Mouse (Mus musculus): Measurements from ENCODE around the gene 1810013L24Rik. TPM values are rescaled to one million over a fixed set of nuclear protein-coding genes. Genes with fewer than 3 reads are reported as not detected.
A peak's percentile ranks its signal among the peaks of the same experiment; 100 is the strongest.

1810013L24Rik gene
- polyA plus RNA-seq (2014; fragmentation: Nextera tagmentation; extraction: Ambion mirVana): 17.2 and 19.0 TPM in 2 replicates

GRCm38 (mm10) chr16:8829564-8830359 is at the start of gene 1810013L24Rik:
Gene 1810013L24Rik, plus strand, starts transcription at chr16:8830100.
- no peaks in the 10 kb centered on the region for H3K9me3 ChIP-seq (ENCODE audit: control insufficient read depth, low read length)
- WGBS: under 1% methylated on average over 80 of the region's 80 CpGs
- peak; percentile 97 for ATAC-seq (ENCODE audit: low FRiP score, low TSS enrichment)
- H3K4me1 ChIP-seq (ENCODE audit: control insufficient read depth, insufficient read depth, low read length): peaks cover 10% of the 10 kb centered on the region; the same call in 1 of the 2 replicates
- H3K27ac ChIP-seq (ENCODE audit: low read depth, low read length): peak within 1 kb of the TSS; percentile 95
- peak within 1 kb of the TSS; percentile 91 for H3K4me2 ChIP-seq (replicated peaks; ENCODE audit: low read depth, low read length)
- H3K9ac ChIP-seq (ENCODE audit: low read depth, low read length): peak within 1 kb of the TSS; percentile 99
- H3K36me3 ChIP-seq (ENCODE audit: control insufficient read depth, insufficient read depth, low read length): peaks cover 18% of the 10 kb centered on the region; the same call in 1 of the 2 replicates
- peak within 1 kb of the TSS; percentile 100 for H3K4me3 ChIP-seq (ENCODE audit: low read length)
- no peaks in the 10 kb centered on the region for H3K27me3 ChIP-seq (ENCODE audit: control insufficient read depth, insufficient read depth, low read length)

GRCm38 (mm10) chr16:8780187-8780586 is 49.7 kb upstream of the 1810013L24Rik start:
- 84% methylated on average over 3 of the region's 3 CpGs for WGBS
- no peak for ATAC-seq (ENCODE audit: low FRiP score, low TSS enrichment)

GRCm38 (mm10) chr16:8781191-8781590 is 48.7 kb upstream of the 1810013L24Rik start:
- Histone ChIP-seq H3K4me1 (ENCODE audit: control insufficient read depth, insufficient read depth, low read length) (no peaks in the 10 kb centered on the region), H3K9me3 (ENCODE audit: control insufficient read depth, low read length) (no peaks in the 10 kb centered on the region), H3K4me2 (replicated peaks; ENCODE audit: low read depth, low read length) (no peak overlapping the region), H3K4me3 (ENCODE audit: low read length) (no peak overlapping the region), H3K27ac (ENCODE audit: low read depth, low read length) (no peak overlapping the region), H3K9ac (ENCODE audit: low read depth, low read length) (no peak overlapping the region), H3K36me3 (ENCODE audit: control insufficient read depth, insufficient read depth, low read length) (no peaks in the 10 kb centered on the region), H3K27me3 (ENCODE audit: control insufficient read depth, insufficient read depth, low read length) (no peaks in the 10 kb centered on the region)
- 72% methylated on average over 6 of the region's 6 CpGs for WGBS
- ATAC-seq (ENCODE audit: low FRiP score, low TSS enrichment): no peak

More at GRCm38 (mm10) chr16:8780187-8780586, 49.7 kb upstream of the 1810013L24Rik start:
- Histone ChIP-seq H3K36me3 (ENCODE audit: control insufficient read depth, insufficient read depth, low read length) (no peaks in the 10 kb centered on the region), H3K4me2 (replicated peaks; ENCODE audit: low read depth, low read length) (no peak overlapping the region), H3K4me1 (ENCODE audit: control insufficient read depth, insufficient read depth, low read length) (no peaks in the 10 kb centered on the region), H3K9me3 (ENCODE audit: control insufficient read depth, low read length) (no peaks in the 10 kb centered on the region), H3K27me3 (ENCODE audit: control insufficient read depth, insufficient read depth, low read length) (no peaks in the 10 kb centered on the region), H3K4me3 (ENCODE audit: low read length) (no peak overlapping the region), H3K9ac (ENCODE audit: low read depth, low read length) (no peak overlapping the region), H3K27ac (ENCODE audit: low read depth, low read length) (no peak overlapping the region)

DNA sequence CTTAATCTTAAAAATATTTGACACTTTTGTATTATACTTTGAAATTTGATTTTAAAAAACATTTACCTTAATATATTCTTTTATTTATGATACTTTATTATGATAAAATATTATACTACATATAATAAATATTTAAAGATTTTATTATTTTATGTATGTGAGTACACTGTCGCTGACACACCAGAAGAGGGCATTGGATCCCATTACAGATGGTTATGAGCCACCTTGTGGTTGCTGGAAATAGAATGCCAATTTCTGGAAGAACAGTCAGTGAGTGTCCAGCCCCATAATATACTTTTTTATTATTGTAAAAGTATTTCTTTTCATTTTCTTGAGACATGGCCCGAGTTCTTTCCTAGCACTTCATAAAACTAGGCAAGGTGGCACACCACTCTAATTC is 48.2 kb upstream of the 1810013L24Rik start:
- Histone ChIP-seq H3K4me3 (ENCODE audit: low read length) (no peak overlapping the region), H3K4me1 (ENCODE audit: control insufficient read depth, insufficient read depth, low read length) (no peaks in the 10 kb centered on the region), H3K27ac (ENCODE audit: low read depth, low read length) (no peak overlapping the region), H3K36me3 (ENCODE audit: control insufficient read depth, insufficient read depth, low read length) (no peaks in the 10 kb centered on the region), H3K9ac (ENCODE audit: low read depth, low read length) (no peak overlapping the region), H3K9me3 (ENCODE audit: control insufficient read depth, low read length) (no peaks in the 10 kb centered on the region), H3K27me3 (ENCODE audit: control insufficient read depth, insufficient read depth, low read length) (no peaks in the 10 kb centered on the region), H3K4me2 (replicated peaks; ENCODE audit: low read depth, low read length) (no peak overlapping the region)
- WGBS: 93% methylated on average over 2 of the region's 2 CpGs
- ATAC-seq (ENCODE audit: low FRiP score, low TSS enrichment): no peak

- Histone ChIP-seq H3K4me3 (ENCODE audit: low read length) (no peak overlapping the region), H3K9me3 (ENCODE audit: control insufficient read depth, low read length) (no peaks in the 10 kb centered on the region), H3K4me2 (replicated peaks; ENCODE audit: low read depth, low read length) (no peak overlapping the region), H3K4me1 (ENCODE audit: control insufficient read depth, insufficient read depth, low read length) (no peaks in the 10 kb centered on the region), H3K9ac (ENCODE audit: low read depth, low read length) (no peak overlapping the region), H3K27ac (ENCODE audit: low read depth, low read length) (no peak overlapping the region), H3K36me3 (ENCODE audit: control insufficient read depth, insufficient read depth, low read length) (no peaks in the 10 kb centered on the region), H3K27me3 (ENCODE audit: control insufficient read depth, insufficient read depth, low read length) (no peaks in the 10 kb centered on the region)
- WGBS: 88% methylated on average over 16 of the region's 16 CpGs
- ATAC-seq (ENCODE audit: low FRiP score, low TSS enrichment): no peak
These were observed 46.5 kb upstream of the 1810013L24Rik start for GRCm38 (mm10) chr16:8783198-8783913.

DNA sequence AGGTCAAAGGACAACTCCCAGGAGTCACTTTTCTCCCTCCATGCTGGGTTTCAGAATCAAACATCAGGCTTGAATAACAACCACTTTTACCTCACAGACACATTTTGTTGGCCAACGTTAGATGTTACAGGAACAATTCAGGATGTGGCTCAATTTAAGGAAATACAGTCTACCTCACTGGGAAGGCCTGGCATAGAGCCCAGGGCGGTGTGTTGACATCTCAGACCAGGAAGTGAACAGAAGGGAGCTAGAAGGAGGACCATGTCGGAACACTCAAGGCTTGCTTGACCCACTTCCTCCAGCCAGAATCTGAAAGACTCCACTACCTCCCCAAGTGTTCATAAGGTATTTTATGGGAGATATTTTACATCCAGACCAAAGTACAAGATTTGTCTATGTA is 45.1 kb upstream of the 1810013L24Rik start:
- Histone ChIP-seq H3K9ac (ENCODE audit: low read depth, low read length) (no peak overlapping the region), H3K27ac (ENCODE audit: low read depth, low read length) (no peak overlapping the region), H3K4me3 (ENCODE audit: low read length) (no peak overlapping the region), H3K27me3 (ENCODE audit: control insufficient read depth, insufficient read depth, low read length) (no peaks in the 10 kb centered on the region), H3K9me3 (ENCODE audit: control insufficient read depth, low read length) (no peaks in the 10 kb centered on the region), H3K4me2 (replicated peaks; ENCODE audit: low read depth, low read length) (no peak overlapping the region), H3K36me3 (ENCODE audit: control insufficient read depth, insufficient read depth, low read length) (no peaks in the 10 kb centered on the region), H3K4me1 (ENCODE audit: control insufficient read depth, insufficient read depth, low read length) (no peaks in the 10 kb centered on the region)
- 72% methylated on average over 3 of the region's 3 CpGs for WGBS
- no peak for ATAC-seq (ENCODE audit: low FRiP score, low TSS enrichment)

DNA sequence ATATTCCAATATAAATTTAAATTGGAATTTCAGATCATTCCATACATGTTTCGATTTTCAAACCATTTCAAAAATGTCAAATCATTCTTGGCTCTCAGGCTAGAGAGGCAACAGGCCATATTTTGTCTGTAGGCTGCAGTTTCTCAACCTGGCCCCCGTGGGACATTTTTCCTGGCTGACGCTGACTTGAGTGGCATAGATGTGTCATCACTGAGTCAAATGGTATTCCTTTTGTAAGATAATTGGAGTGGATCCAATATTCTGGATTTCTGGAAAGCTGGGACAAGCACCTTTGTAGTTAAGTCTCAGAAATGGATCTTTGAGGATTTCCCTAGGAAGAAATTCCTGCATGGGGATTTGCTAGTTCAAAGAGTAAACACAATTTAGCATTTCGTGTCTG is 39.0 kb upstream of the 1810013L24Rik start:
- WGBS: 85% methylated on average over 4 of the region's 4 CpGs
- no peak for ATAC-seq (ENCODE audit: low FRiP score, low TSS enrichment)
- Histone ChIP-seq H3K4me2 (replicated peaks; ENCODE audit: low read depth, low read length) (no peak overlapping the region), H3K9me3 (ENCODE audit: control insufficient read depth, low read length) (no peaks in the 10 kb centered on the region), H3K27ac (ENCODE audit: low read depth, low read length) (no peak overlapping the region), H3K4me1 (ENCODE audit: control insufficient read depth, insufficient read depth, low read length) (no peaks in the 10 kb centered on the region), H3K36me3 (ENCODE audit: control insufficient read depth, insufficient read depth, low read length) (no peaks in the 10 kb centered on the region), H3K9ac (ENCODE audit: low read depth, low read length) (no peak overlapping the region), H3K27me3 (ENCODE audit: control insufficient read depth, insufficient read depth, low read length) (no peaks in the 10 kb centered on the region), H3K4me3 (ENCODE audit: low read length) (no peak overlapping the region)

- no peaks in the 10 kb centered on the region for H3K9me3 ChIP-seq (ENCODE audit: control insufficient read depth, low read length)
- no peak for ATAC-seq (ENCODE audit: low FRiP score, low TSS enrichment)
- H3K9ac ChIP-seq (ENCODE audit: low read depth, low read length): no peak within 1 kb of the TSS
- H3K27me3 ChIP-seq (ENCODE audit: control insufficient read depth, insufficient read depth, low read length): no peaks in the 10 kb centered on the region
- H3K4me3 ChIP-seq (ENCODE audit: low read length): no peak within 1 kb of the TSS
- H3K4me1 ChIP-seq (ENCODE audit: control insufficient read depth, insufficient read depth, low read length): no peaks in the 10 kb centered on the region
- H3K4me2 ChIP-seq (replicated peaks; ENCODE audit: low read depth, low read length): no peak within 1 kb of the TSS
- H3K27ac ChIP-seq (ENCODE audit: low read depth, low read length): no peak within 1 kb of the TSS
- H3K36me3 ChIP-seq (ENCODE audit: control insufficient read depth, insufficient read depth, low read length): no peaks in the 10 kb centered on the region
- WGBS: 95% methylated on average over 20 of the region's 20 CpGs
These were observed 37.8 kb upstream of the 1810013L24Rik start, which contains the start of gene Usp7 for GRCm38 (mm10) chr16:8791949-8792557. Gene Usp7, minus strand, starts transcription at chr16:8792308.
